ENCODE assay signal across 11 mouse cellular contexts in genomic region chr9:100942042-100942441, GRCm38 (mm10).
DNase-seq lines count a peak whose midpoint lies in the region; TF ChIP-seq lines count a peak whose summit lies in the region.
"Had no signal": no experiment of that assay in that cellular context is flagged by ENCODE, and none has a peak within 500 bp of the region (broad histone marks: within the 10 kb centered on the region; RNA-seq: fewer than 3 reads in every experiment).

No protein-coding gene starts in this region.

- no peak for TF ChIP-seq CTCF in brain, embryonic 14.5 days (IDR thresholded peaks at IDR 0.05; ENCODE audit: borderline replicate concordance, extremely low read depth, insufficient read depth, insufficient read length)

- DNase-seq in layer of hippocampus, adult 11-12 months (ENCODE audit: low spot score), result peak; percentile 6
- no peak for DNase-seq in layer of hippocampus, adult 9-10 months (ENCODE audit: low spot score)
- peak; percentile 26 for DNase-seq in MN1 (ENCODE audit: low spot score)
- DNase-seq in brain, embryonic 14.5 days (ENCODE audit: low read depth), result peak; percentile 32
- DNase-seq in cerebellum, adult 9-10 months, result peak; percentile 96
- no peak for DNase-seq in right cerebral cortex, postnatal 10 days (ENCODE audit: low spot score in 2 of 2)
- no peak for DNase-seq in Muller cell, postnatal 12 days (ENCODE audit: inconsistent ontology term)
- DNase-seq: adrenal gland, postnatal 10 days; kidney, adult 11 months; lung, adult 2 months; thymus, postnatal 36 days had no signal

- no peak for TF ChIP-seq POLR2A in brain, embryonic 14.5 days (IDR thresholded peaks at IDR 0.05; ENCODE audit: borderline replicate concordance, extremely low read depth, insufficient read depth, insufficient read length, poor library complexity, severe bottlenecking)

Comparison
In these comparisons a context has a peak if more than half of its experiments do, and no peak if none do; other contexts are left out.
1. DNase-seq: peak in layer of hippocampus, adult 11-12 months (single experiment), MN1 (single experiment), brain, embryonic 14.5 days (single experiment) and cerebellum, adult 9-10 months (single experiment); none in layer of hippocampus, adult 9-10 months (single experiment), right cerebral cortex, postnatal 10 days (0 of 2) and Muller cell, postnatal 12 days (single experiment).